Mouse (Mus musculus) thymus, postnatal 10 days (tissue): Measurements from ENCODE around the gene H1foo.

Experiments
- DNase-seq, 2 experiments: peaks; one replicate each; pipeline ENCODE4 v3.0.0; 2021; ENCODE audit warnings: low spot score in 2 of 2

H1foo gene

GRCm38 (mm10) chr6:115986472-115987095 is 41.8 kb downstream of the H1foo start:
- DNase-seq: no peak

- DNase-seq: no peak
Observed at GRCm38 (mm10) chr6:115987096-115987747, 42.5 kb downstream of the H1foo start.

GRCm38 (mm10) chr6:115989032-115989431 is 44.3 kb downstream of the H1foo start:
- DNase-seq: no peak

- peak; percentile 86 to 91 for DNase-seq
Observed at GRCm38 (mm10) chr6:115989607-115990006, 44.9 kb downstream of the H1foo start.

- no peak for DNase-seq
Observed at GRCm38 (mm10) chr6:115990056-115990455, 45.3 kb downstream of the H1foo start.

- DNase-seq: no peak
Observed at GRCm38 (mm10) chr6:115990479-115990878, 45.7 kb downstream of the H1foo start.

- no peak for DNase-seq
Observed at GRCm38 (mm10) chr6:115991108-115991880, 46.6 kb downstream of the H1foo start.

GRCm38 (mm10) chr6:115991881-115992620 is 47.3 kb downstream of the H1foo start:
- no peak for DNase-seq

GRCm38 (mm10) chr6:115992981-115993380 is 48.2 kb downstream of the H1foo start:
- DNase-seq: no peak

GRCm38 (mm10) chr6:115993463-115994145 is 48.9 kb downstream of the H1foo start:
- peak in 1 of 2 experiments; percentile 55 for DNase-seq

- peak in 1 of 2 experiments; percentile 51 for DNase-seq
Observed at GRCm38 (mm10) chr6:115994146-115994876, 49.6 kb downstream of the H1foo start.

- DNase-seq: peak; percentile 91 to 96
Observed at GRCm38 (mm10) chr6:115994877-115995520, 50.3 kb downstream of the H1foo start, which contains the start of gene Plxnd1. Plxnd1 (minus strand) TSS chr6:115995005.

- DNase-seq: no peak
Observed at GRCm38 (mm10) chr6:115995531-115995941, 50.8 kb downstream of the H1foo start.

- DNase-seq: peak; percentile 72 to 76
Observed at GRCm38 (mm10) chr6:115996171-115996851, 51.6 kb downstream of the H1foo start.

- DNase-seq: no peak
Observed at GRCm38 (mm10) chr6:115997726-115998311, 53.1 kb downstream of the H1foo start.

GRCm38 (mm10) chr6:115998758-115999157 is 54.0 kb downstream of the H1foo start:
- DNase-seq: no peak

GRCm38 (mm10) chr6:115999227-115999626 is 54.5 kb downstream of the H1foo start:
- no peak for DNase-seq
